Mouse (Mus musculus) spleen, adult 2 months (tissue): ENCODE data around the gene Lce3c. TPM values are rescaled to one million over a fixed set of nuclear protein-coding genes. Genes with fewer than 3 reads are reported as not detected.

Experiments
- DNase-seq, 2 experiments: peaks; one replicate each; pipeline versions ENCODE4 v3.0.0 to v3.0.0-alpha.2; 2012 to 2021; ENCODE audit warnings: low spot score in 2 of 2, low read depth in 1 of 2
- H3K27ac ChIP-seq: fragments of 200-500 bp; 2 replicates; pipeline ENCODE4 v1.5.1; 2012; ENCODE audit warnings: low read length, inconsistent platforms; ENCODE audit not compliant: insufficient read depth
- H3K27me3 ChIP-seq: fragments of 200-500 bp; 2 replicates; pipeline ENCODE4 v1.6.1; 2012; ENCODE audit warnings: mild to moderate bottlenecking, moderate library complexity, low read length, inconsistent platforms; ENCODE audit not compliant: control insufficient read depth, insufficient read depth
- H3K36me3 ChIP-seq: fragments of 200-500 bp; 2 replicates; pipeline ENCODE4 v1.6.1; 2012; ENCODE audit warnings: mild to moderate bottlenecking, low read length, inconsistent platforms; ENCODE audit not compliant: control insufficient read depth, insufficient read depth
- H3K4me1 ChIP-seq: fragments of 200-500 bp; 2 replicates; pipeline ENCODE4 v1.6.1; 2011; ENCODE audit warnings: inconsistent platforms; ENCODE audit not compliant: control insufficient read depth, insufficient read depth, insufficient read length
- H3K4me3 ChIP-seq: fragments of 200-500 bp; 2 replicates; pipeline ENCODE4 v1.5.1; 2011; ENCODE audit warnings: mild to moderate bottlenecking, inconsistent platforms; ENCODE audit not compliant: insufficient read depth, insufficient read length; ENCODE audit errors: extremely low read depth
- CTCF ChIP-seq: fragments of 200-500 bp; IDR thresholded peaks from 2 replicates; pipeline ENCODE4 v1.5.1; 2011; ENCODE audit warnings: mild to moderate bottlenecking, inconsistent platforms; ENCODE audit not compliant: insufficient read depth, insufficient read length, insufficient replicate concordance; ENCODE audit errors: extremely low read depth
- POLR2A ChIP-seq: fragments of 200-500 bp; IDR thresholded peaks from 2 replicates; pipeline ENCODE4 v1.6.1; 2011; ENCODE audit warnings: low read depth, low read length, inconsistent platforms
- WGBS: fragments of 180-500 bp; shearing (Covaris S2); methylation state at CpG from one replicate; pipeline ENCODE4 v1.1.7; 2018; 5-methylcytosine and 5-hydroxymethylcytosine counted together
- polyA plus RNA-seq: library from polyadenylated mRNA; depleted of rRNA; stranded (reverse); fragments of >200 nt; gene quantifications from 2 replicates; pipeline ENCODE4 v1.2.3, GENCODE M21; 2012; rRNA removed

Gene Lce3c
- polyA plus RNA-seq: not detected in 2 replicates

DNA sequence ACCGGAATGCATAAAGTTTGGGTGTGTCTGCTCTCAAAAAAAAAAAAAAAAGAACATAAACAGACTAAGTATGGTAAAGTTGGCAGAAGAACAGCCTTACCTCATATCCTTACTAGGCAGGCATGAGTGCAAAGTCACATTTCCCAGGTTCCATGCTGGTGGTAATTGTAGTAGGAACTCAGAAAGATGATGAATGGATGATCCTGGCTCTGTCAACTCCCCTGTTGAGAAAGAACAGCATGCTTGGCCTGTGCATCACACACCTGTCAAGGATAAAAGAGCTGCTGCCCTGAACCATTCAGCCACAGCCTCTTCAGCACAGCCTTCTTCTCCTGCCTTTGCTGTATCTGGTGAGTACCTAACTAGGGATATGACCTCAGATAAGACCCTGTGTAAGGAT is at the start of gene Lce3c:
Gene Lce3c (plus strand): TSS at position 301 of the 400 bp plus-strand sequence.
- 79% methylated on average over 1 of the region's 1 CpGs for WGBS
- Histone ChIP-seq H3K27ac (no peak within 1 kb of the TSS), H3K4me3 (no peak within 1 kb of the TSS), H3K36me3 (no peaks in the 10 kb centered on the region), H3K4me1 (no peaks in the 10 kb centered on the region), H3K27me3 (no peaks in the 10 kb centered on the region)
- no peak for DNase-seq
- TF ChIP-seq POLR2A (no peak), CTCF (no peak)

DNA sequence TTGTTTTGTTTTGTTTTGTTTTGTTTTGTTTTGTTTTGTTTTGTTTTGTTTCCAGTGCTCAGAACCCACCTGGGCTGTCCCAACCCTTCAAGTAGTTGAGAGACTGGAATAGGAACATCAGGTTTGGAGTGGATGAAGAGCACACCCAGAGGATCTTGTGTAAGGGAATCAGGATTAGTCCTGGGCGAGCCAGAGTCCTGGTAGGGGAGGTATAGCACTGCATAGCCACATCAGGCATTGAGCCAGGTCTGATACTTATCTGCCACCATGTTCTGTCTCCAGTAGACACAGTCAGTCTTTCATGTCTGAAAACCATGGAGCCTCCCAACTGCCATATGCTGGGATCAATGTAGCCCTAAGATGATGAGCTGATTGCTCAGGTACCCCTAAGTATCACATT is 49.8 kb upstream of the Lce3c start:
- H3K36me3 ChIP-seq: no peaks in the 10 kb centered on the region
- no peak overlapping the region for H3K4me3 ChIP-seq
- TF ChIP-seq POLR2A: no peak
- no peak for TF ChIP-seq CTCF
- DNase-seq: no peak
- no peaks in the 10 kb centered on the region for H3K27me3 ChIP-seq
- no peak overlapping the region for H3K27ac ChIP-seq
- WGBS: 49% methylated on average over 1 of the region's 1 CpGs
- H3K4me1 ChIP-seq: no peaks in the 10 kb centered on the region

DNA sequence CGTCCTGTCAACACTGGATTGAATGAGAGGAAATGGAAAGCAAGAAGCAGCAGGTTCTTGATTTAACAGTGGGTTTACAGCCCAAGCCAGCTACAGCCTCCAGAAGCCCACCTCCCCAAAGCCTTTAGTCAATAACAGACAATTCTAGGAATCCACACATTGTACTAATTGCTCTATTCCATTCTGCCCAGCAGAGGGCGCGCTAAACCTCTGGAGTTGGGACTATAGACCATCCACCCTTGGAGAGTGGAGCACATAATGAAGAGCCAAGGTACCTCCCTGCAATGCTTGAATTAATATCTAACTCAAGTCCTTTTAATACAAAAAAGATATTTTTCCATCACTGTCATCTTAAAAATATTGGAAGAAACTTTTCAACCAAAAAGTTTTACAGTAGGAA is 41.3 kb upstream of the Lce3c start:
- Histone ChIP-seq H3K4me1 (no peaks in the 10 kb centered on the region), H3K4me3 (no peak overlapping the region), H3K27ac (no peak overlapping the region), H3K27me3 (no peaks in the 10 kb centered on the region), H3K36me3 (no peaks in the 10 kb centered on the region)
- DNase-seq: no peak
- 18% methylated on average over 3 of the region's 3 CpGs for WGBS
- TF ChIP-seq CTCF: no peak
- TF ChIP-seq POLR2A: no peak

DNA sequence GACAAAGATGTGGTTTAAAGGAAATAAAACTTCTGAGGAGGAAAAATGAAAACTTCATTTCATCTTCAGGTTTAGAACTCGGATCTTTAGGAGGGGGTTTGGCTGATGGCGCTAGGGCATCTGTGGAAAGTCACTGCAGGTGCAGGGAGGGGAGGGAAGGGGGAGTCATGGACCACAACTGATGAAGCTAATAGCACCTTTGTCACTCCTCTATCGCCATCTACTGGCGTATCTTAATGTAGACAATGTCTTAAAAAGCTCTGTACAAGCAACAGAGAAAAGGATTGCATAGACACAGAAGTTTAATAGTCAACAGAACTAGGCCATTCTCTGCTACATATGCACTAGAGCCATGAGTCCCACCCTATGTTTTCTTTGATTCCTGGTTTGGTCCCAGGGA is 40.6 kb upstream of the Lce3c start:
- Histone ChIP-seq H3K27me3 (no peaks in the 10 kb centered on the region), H3K4me3 (no peak overlapping the region), H3K36me3 (no peaks in the 10 kb centered on the region), H3K27ac (no peak overlapping the region), H3K4me1 (no peaks in the 10 kb centered on the region)
- TF ChIP-seq CTCF (no peak), POLR2A (no peak)
- 28% methylated on average over 4 of the region's 4 CpGs for WGBS
- DNase-seq: no peak

DNA sequence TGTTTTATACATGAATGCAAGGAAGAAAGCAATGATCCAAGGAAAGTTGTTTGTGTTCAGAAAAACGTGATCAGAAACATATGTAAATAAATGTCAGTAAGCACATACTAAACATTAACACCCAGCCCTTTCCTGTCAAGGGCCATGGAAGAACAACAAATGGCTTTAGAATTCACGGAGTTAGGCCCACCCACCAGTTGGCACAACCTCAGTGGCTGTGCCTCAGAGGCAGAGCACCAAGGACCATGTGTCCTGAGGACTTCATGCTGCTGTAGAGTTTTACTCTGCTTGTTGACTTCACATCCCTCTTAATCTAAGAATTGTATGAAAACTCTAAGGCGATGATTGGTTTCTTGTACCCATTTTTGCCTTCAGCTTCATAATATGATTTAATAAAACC is 39.1 kb upstream of the Lce3c start:
- 63% methylated on average over 3 of the region's 3 CpGs for WGBS
- no peaks in the 10 kb centered on the region for H3K27me3 ChIP-seq

DNA sequence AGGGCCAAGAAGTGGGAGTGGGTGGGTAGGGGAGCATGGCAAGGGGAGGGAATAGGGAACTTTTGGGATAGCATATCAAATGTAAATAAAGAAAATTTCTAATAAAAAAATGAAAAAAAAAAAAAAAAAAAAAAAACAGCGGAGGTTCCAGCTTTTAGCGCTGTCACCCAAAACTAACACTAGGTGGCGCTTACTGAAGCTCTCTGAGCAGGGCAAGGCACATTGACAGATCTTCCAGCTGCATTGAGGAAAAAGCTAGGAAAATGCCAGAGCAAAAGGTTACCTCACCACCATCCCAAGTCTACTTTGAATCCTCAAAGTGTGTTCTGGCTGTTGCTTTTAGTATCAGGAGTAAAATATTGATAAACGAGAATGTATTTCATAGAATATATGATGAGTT is 36.7 kb upstream of the Lce3c start:
- H3K4me1 ChIP-seq: no peaks in the 10 kb centered on the region
- no peak overlapping the region for H3K4me3 ChIP-seq
- no peaks in the 10 kb centered on the region for H3K36me3 ChIP-seq
- 22% methylated on average over 4 of the region's 4 CpGs for WGBS
- no peak for DNase-seq
- TF ChIP-seq CTCF: peak; percentile 3; the same call in 1 of the 2 replicates
- no peak for TF ChIP-seq POLR2A
- H3K27me3 ChIP-seq: no peaks in the 10 kb centered on the region
- H3K27ac ChIP-seq: no peak overlapping the region

More for the DNA sequence above, 39.1 kb upstream of the Lce3c start:
- TF ChIP-seq CTCF (no peak), POLR2A (no peak)
- Histone ChIP-seq H3K36me3 (no peaks in the 10 kb centered on the region), H3K4me3 (no peak overlapping the region), H3K4me1 (no peaks in the 10 kb centered on the region), H3K27ac (no peak overlapping the region)
- no peak for DNase-seq

DNA sequence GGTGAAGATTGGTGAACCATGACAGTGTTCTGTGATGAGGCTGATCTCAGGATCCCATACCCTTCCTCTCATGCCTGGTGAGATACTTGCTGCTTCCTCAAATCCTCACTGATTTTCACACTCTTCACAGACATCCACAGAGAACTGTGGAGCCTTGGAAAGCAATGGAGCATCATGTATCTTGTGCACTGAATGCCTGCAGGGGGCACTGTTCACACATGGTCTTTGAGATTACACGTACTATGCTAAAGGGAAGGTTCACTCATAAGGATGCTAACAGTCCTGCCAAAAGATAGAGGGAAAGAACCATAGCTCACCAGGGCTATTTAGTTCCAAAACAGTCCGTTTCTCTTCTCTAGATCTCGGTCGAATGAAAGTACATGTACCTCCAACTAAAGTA is 23.9 kb upstream of the Lce3c start:
- no peak overlapping the region for H3K4me3 ChIP-seq
- no peak overlapping the region for H3K27ac ChIP-seq
- H3K27me3 ChIP-seq: no peaks in the 10 kb centered on the region
- WGBS: 61% methylated on average over 4 of the region's 4 CpGs
- H3K4me1 ChIP-seq: no peaks in the 10 kb centered on the region
- H3K36me3 ChIP-seq: no peaks in the 10 kb centered on the region
- no peak for TF ChIP-seq POLR2A
- no peak for TF ChIP-seq CTCF
- DNase-seq: no peak
